Mouse (Mus musculus): Measurements from ENCODE around the gene Srbd1. TPM values are rescaled to one million over a fixed set of nuclear protein-coding genes. Genes with fewer than 3 reads are reported as not detected.

Gene Srbd1
- total and polyA plus RNA-seq, 3 experiments, result 8.9 to 33.3 (median 26.6) TPM

- TF ChIP-seq GATA2 (IDR thresholded peaks at IDR 0.05; ENCODE audit: borderline replicate concordance, low read depth, low read length) (no peak), GATA1 (IDR thresholded peaks at IDR 0.05; ENCODE audit: borderline replicate concordance, low read length) (no peak), CTCF (IDR thresholded peaks at IDR 0.05; ENCODE audit: low read depth, low read length) (no peak), POLR2AphosphoS5 (IDR thresholded peaks at IDR 0.05; ENCODE audit: insufficient replicate concordance, low read depth, low read length) (no peak), TAL1 (conservative IDR thresholded peaks at IDR 0.05; ENCODE audit: low read depth, low read length) (no peak)
- no peaks in the 10 kb centered on the region for H3K27me3 ChIP-seq (ENCODE audit: insufficient read depth, low read length)
- no peak overlapping the region for H3K4me3 ChIP-seq (ENCODE audit: low read depth, low read length)
- peaks cover 48% of the 10 kb centered on the region for H3K36me3 ChIP-seq (replicated peaks)
- H3K4me1 ChIP-seq (ENCODE audit: insufficient read depth, low read depth, low read length), result no peaks in the 10 kb centered on the region
- ATAC-seq (ENCODE audit: extremely low read depth, insufficient number of reproducible peaks, low FRiP score, poor library complexity, severe bottlenecking), result no peak
- DNase-seq (ENCODE audit: low spot score), result no peak
- no peaks in the 10 kb centered on the region for H3K9me3 ChIP-seq (replicated peaks)
These were observed 109.4 kb downstream of the Srbd1 start for GRCm38 (mm10) chr17:86035576-86035975.

- Histone ChIP-seq H3K4me3 (ENCODE audit: low read depth, low read length) (no peak overlapping the region), H3K4me1 (ENCODE audit: insufficient read depth, low read depth, low read length) (no peaks in the 10 kb centered on the region), H3K36me3 (replicated peaks) (peaks cover 44% of the 10 kb centered on the region), H3K9me3 (replicated peaks) (no peaks in the 10 kb centered on the region), H3K27me3 (ENCODE audit: insufficient read depth, low read length) (no peaks in the 10 kb centered on the region)
- no peak for TF ChIP-seq GATA2 (IDR thresholded peaks at IDR 0.05; ENCODE audit: borderline replicate concordance, low read depth, low read length)
- ATAC-seq (ENCODE audit: extremely low read depth, insufficient number of reproducible peaks, low FRiP score, poor library complexity, severe bottlenecking), result no peak
- DNase-seq (ENCODE audit: low spot score), result no peak
These were observed 109.8 kb downstream of the Srbd1 start for GRCm38 (mm10) chr17:86035146-86035545.

GRCm38 (mm10) chr17:86034641-86035040, 110.3 kb downstream of the Srbd1 start:
- Histone ChIP-seq H3K4me3 (ENCODE audit: low read depth, low read length) (no peak overlapping the region), H3K4me1 (ENCODE audit: insufficient read depth, low read depth, low read length) (no peaks in the 10 kb centered on the region), H3K36me3 (replicated peaks) (peaks cover 39% of the 10 kb centered on the region), H3K27me3 (ENCODE audit: insufficient read depth, low read length) (no peaks in the 10 kb centered on the region), H3K9me3 (replicated peaks) (no peaks in the 10 kb centered on the region)
- DNase-seq (ENCODE audit: low spot score) (no peak), ATAC-seq (ENCODE audit: extremely low read depth, insufficient number of reproducible peaks, low FRiP score, poor library complexity, severe bottlenecking) (no peak)
- TF ChIP-seq GATA1 (IDR thresholded peaks at IDR 0.05; ENCODE audit: borderline replicate concordance, low read length) (no peak), CTCF (IDR thresholded peaks at IDR 0.05; ENCODE audit: low read depth, low read length) (no peak), POLR2AphosphoS5 (IDR thresholded peaks at IDR 0.05; ENCODE audit: insufficient replicate concordance, low read depth, low read length) (no peak), GATA2 (IDR thresholded peaks at IDR 0.05; ENCODE audit: borderline replicate concordance, low read depth, low read length) (no peak), TAL1 (conservative IDR thresholded peaks at IDR 0.05; ENCODE audit: low read depth, low read length) (no peak)

GRCm38 (mm10) chr17:86032113-86032714, 112.8 kb downstream of the Srbd1 start:
- H3K4me3 ChIP-seq (ENCODE audit: low read depth, low read length), result no peak overlapping the region
- no peaks in the 10 kb centered on the region for H3K9me3 ChIP-seq (replicated peaks)
- ATAC-seq (ENCODE audit: extremely low read depth, insufficient number of reproducible peaks, low FRiP score, poor library complexity, severe bottlenecking) (no peak), DNase-seq (ENCODE audit: low spot score) (no peak)
- H3K4me1 ChIP-seq (ENCODE audit: insufficient read depth, low read depth, low read length), result no peaks in the 10 kb centered on the region
- no peaks in the 10 kb centered on the region for H3K27me3 ChIP-seq (ENCODE audit: insufficient read depth, low read length)
- peaks cover 26% of the 10 kb centered on the region for H3K36me3 ChIP-seq (replicated peaks)
- TF ChIP-seq GATA2 (IDR thresholded peaks at IDR 0.05; ENCODE audit: borderline replicate concordance, low read depth, low read length) (no peak), POLR2AphosphoS5 (IDR thresholded peaks at IDR 0.05; ENCODE audit: insufficient replicate concordance, low read depth, low read length) (no peak), GATA1 (IDR thresholded peaks at IDR 0.05; ENCODE audit: borderline replicate concordance, low read length) (no peak), CTCF (IDR thresholded peaks at IDR 0.05; ENCODE audit: low read depth, low read length) (no peak), TAL1 (conservative IDR thresholded peaks at IDR 0.05; ENCODE audit: low read depth, low read length) (no peak)

- H3K27me3 ChIP-seq (ENCODE audit: insufficient read depth, low read length), result no peaks in the 10 kb centered on the region
- TF ChIP-seq GATA1 (IDR thresholded peaks at IDR 0.05; ENCODE audit: borderline replicate concordance, low read length) (no peak), TAL1 (conservative IDR thresholded peaks at IDR 0.05; ENCODE audit: low read depth, low read length) (no peak), GATA2 (IDR thresholded peaks at IDR 0.05; ENCODE audit: borderline replicate concordance, low read depth, low read length) (no peak), POLR2AphosphoS5 (IDR thresholded peaks at IDR 0.05; ENCODE audit: insufficient replicate concordance, low read depth, low read length) (no peak), CTCF (IDR thresholded peaks at IDR 0.05; ENCODE audit: low read depth, low read length) (no peak)
- no peak overlapping the region for H3K4me3 ChIP-seq (ENCODE audit: low read depth, low read length)
- ATAC-seq (ENCODE audit: extremely low read depth, insufficient number of reproducible peaks, low FRiP score, poor library complexity, severe bottlenecking) (no peak), DNase-seq (ENCODE audit: low spot score) (no peak)
- H3K4me1 ChIP-seq (ENCODE audit: insufficient read depth, low read depth, low read length), result 0 out of 2 replicates have a peak, but pooled peaks cover under 1% of the 10 kb centered on the region
- H3K9me3 ChIP-seq (replicated peaks), result no peaks in the 10 kb centered on the region
- H3K36me3 ChIP-seq (replicated peaks), result peaks cover 23% of the 10 kb centered on the region
These were observed 115.0 kb downstream of the Srbd1 start for GRCm38 (mm10) chr17:86030016-86030415.

GRCm38 (mm10) chr17:86029175-86029574, 115.8 kb downstream of the Srbd1 start:
- Histone ChIP-seq H3K4me1 (ENCODE audit: insufficient read depth, low read depth, low read length) (peaks cover 6% of the 10 kb centered on the region), H3K27me3 (ENCODE audit: insufficient read depth, low read length) (no peaks in the 10 kb centered on the region), H3K36me3 (replicated peaks) (peaks cover 17% of the 10 kb centered on the region), H3K9me3 (replicated peaks) (no peaks in the 10 kb centered on the region), H3K4me3 (ENCODE audit: low read depth, low read length) (no peak overlapping the region)
- ATAC-seq (ENCODE audit: extremely low read depth, insufficient number of reproducible peaks, low FRiP score, poor library complexity, severe bottlenecking) (no peak), DNase-seq (ENCODE audit: low spot score) (no peak)
- TF ChIP-seq GATA2 (IDR thresholded peaks at IDR 0.05; ENCODE audit: borderline replicate concordance, low read depth, low read length), result no peak
- TF ChIP-seq TAL1 (conservative IDR thresholded peaks at IDR 0.05; ENCODE audit: low read depth, low read length), result no peak
- no peak for TF ChIP-seq GATA1 (IDR thresholded peaks at IDR 0.05; ENCODE audit: borderline replicate concordance, low read length)
- TF ChIP-seq POLR2AphosphoS5 (IDR thresholded peaks at IDR 0.05; ENCODE audit: insufficient replicate concordance, low read depth, low read length), result no peak
- no peak for TF ChIP-seq CTCF (IDR thresholded peaks at IDR 0.05; ENCODE audit: low read depth, low read length)
